In the genomic region with DNA sequence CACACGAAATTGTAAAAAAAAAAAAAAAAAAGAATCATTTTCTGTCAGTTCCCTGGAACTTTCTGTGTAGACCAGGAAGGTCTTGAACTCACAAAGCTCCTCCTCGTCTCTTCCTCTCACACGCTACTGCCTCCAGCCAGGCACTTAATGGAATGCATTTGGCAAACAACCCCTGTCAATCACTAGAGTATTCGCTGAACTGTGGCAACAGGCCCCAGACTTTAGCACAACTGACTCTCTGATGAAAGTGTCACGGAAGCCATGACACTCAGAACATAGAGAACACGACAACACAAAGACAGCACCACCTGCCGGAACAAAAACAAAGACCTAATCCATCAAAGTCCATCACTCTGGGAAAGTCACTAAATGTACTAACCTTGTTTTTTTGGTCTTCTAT, we compare ENCODE assay signal across 16 mouse cellular contexts.
"Had no signal": no experiment of that assay in that cellular context is flagged by ENCODE, and none has a peak within 500 bp of the region (broad histone marks: within the 10 kb centered on the region; RNA-seq: fewer than 3 reads in every experiment).

No protein-coding gene starts in this region.

- DNase-seq: lung, adult 2 months; lung, postnatal 10 days; retina, postnatal 1 day; right cerebral cortex, postnatal 4 days; thymus, postnatal 36 days had no signal

- H3K4me3 ChIP-seq: hindbrain, embryonic 15.5 days; layer of hippocampus, adult 2 months; limb, embryonic 12.5 days; megakaryocyte, embryonic 14.5 days; midbrain, embryonic 15.5 days; neural tube, embryonic 12.5 days; stomach, embryonic 15.5 days had no signal

- H3K4me1 ChIP-seq: hindbrain, embryonic 15.5 days; limb, embryonic 12.5 days; midbrain, embryonic 15.5 days; neural tube, embryonic 12.5 days; stomach, embryonic 15.5 days had no signal

- ATAC-seq: intestine, postnatal 0 days; midbrain, embryonic 15.5 days had no signal

- H3K27me3 ChIP-seq: hindbrain, embryonic 15.5 days; limb, embryonic 12.5 days; megakaryocyte, embryonic 14.5 days; midbrain, embryonic 15.5 days; neural tube, embryonic 12.5 days; stomach, embryonic 15.5 days had no signal

- H3K9ac ChIP-seq: hindbrain, embryonic 15.5 days; limb, embryonic 12.5 days; liver, embryonic 14.5 days; midbrain, embryonic 15.5 days; neural tube, embryonic 12.5 days; stomach, embryonic 15.5 days had no signal

- H3K36me3 ChIP-seq: hindbrain, embryonic 15.5 days; limb, embryonic 12.5 days; midbrain, embryonic 15.5 days; neural tube, embryonic 12.5 days; stomach, embryonic 15.5 days had no signal

- H3K9me3 ChIP-seq: hindbrain, embryonic 15.5 days; limb, embryonic 12.5 days; megakaryocyte, embryonic 14.5 days; midbrain, embryonic 15.5 days; neural tube, embryonic 12.5 days; stomach, embryonic 15.5 days had no signal

- H3K27ac ChIP-seq: hindbrain, embryonic 15.5 days; layer of hippocampus, adult 2 months; limb, embryonic 12.5 days; liver, embryonic 14.5 days; macrophage; midbrain, embryonic 15.5 days; neural tube, embryonic 12.5 days; stomach, embryonic 15.5 days had no signal

- H3K4me2 ChIP-seq: hindbrain, embryonic 15.5 days; limb, embryonic 12.5 days; midbrain, embryonic 11.5 days; midbrain, embryonic 15.5 days; neural tube, embryonic 12.5 days; stomach, embryonic 15.5 days had no signal
